Mouse (Mus musculus) heart, adult 2 months (tissue): ENCODE results near the gene Hist1h4m. TPM values are rescaled to one million over a fixed set of nuclear protein-coding genes. Genes with fewer than 3 reads are reported as not detected.
"Not testable (repeated sequence)": the region's sequence is repeated elsewhere in the genome, so short reads cannot be mapped to it uniquely, and the experiment has no call there.

Source experiments
- DNase-seq, 2 experiments: peaks; one replicate each; pipeline ENCODE4 v3.0.0; 2021
- H3K27ac ChIP-seq: fragments of 200-600 bp; 2 replicates; pipeline ENCODE4 v1.8.1; 2022
- H3K27me3 ChIP-seq: fragments of 200-500 bp; 2 replicates; pipeline ENCODE4 v1.6.1; 2012; ENCODE audit warnings: mild to moderate bottlenecking, low read length, inconsistent platforms, mixed read lengths; ENCODE audit not compliant: control insufficient read depth, insufficient read depth
- H3K36me3 ChIP-seq: fragments of 200-500 bp; 2 replicates; pipeline ENCODE4 v1.6.1; 2012; ENCODE audit warnings: low read length, inconsistent platforms; ENCODE audit not compliant: control insufficient read depth, insufficient read depth
- H3K4me1 ChIP-seq: fragments of 200-500 bp; 2 replicates; pipeline ENCODE4 v1.6.1; 2011; ENCODE audit warnings: low read length; ENCODE audit not compliant: control insufficient read depth, insufficient read depth
- H3K4me3 ChIP-seq: fragments of 200-600 bp; 2 replicates; pipeline ENCODE4 v1.8.1; 2022
- H3K79me2 ChIP-seq: fragments of 200-500 bp; replicated peaks from 2 replicates; pipeline ENCODE4 v1.6.1; 2012; ENCODE audit warnings: mild to moderate bottlenecking, inconsistent platforms, low read length, moderate library complexity, mixed read lengths; ENCODE audit not compliant: control insufficient read depth, insufficient read depth
- H3K9ac ChIP-seq: fragments of 200-500 bp; 2 replicates; pipeline ENCODE4 v1.6.1; 2012; ENCODE audit warnings: low read depth, mild to moderate bottlenecking, control low read depth, inconsistent platforms, low read length, mixed read lengths
- CTCF ChIP-seq: fragments of 200-600 bp; IDR thresholded peaks from 2 replicates; pipeline ENCODE4 v1.8.1; 2022; ENCODE audit warnings: antibody characterized with exemption, mild to moderate bottlenecking, moderate library complexity
- EP300 ChIP-seq: fragments of 200-500 bp; IDR thresholded peaks from 2 replicates; pipeline ENCODE4 v1.6.1; 2011; ENCODE audit warnings: low read depth, low read length, control low read depth; ENCODE audit not compliant: insufficient read depth
- POLR2A ChIP-seq: fragments of 200-500 bp; IDR thresholded peaks from 2 replicates; pipeline ENCODE4 v1.6.1; 2011; ENCODE audit warnings: mild to moderate bottlenecking, low read depth, low read length, control low read depth; ENCODE audit not compliant: insufficient read depth
- WGBS: fragments of 180-500 bp; shearing (Covaris S2); methylation state at CpG from one replicate; pipeline ENCODE4 v1.1.7; 2018; 5-methylcytosine and 5-hydroxymethylcytosine counted together
- intact Hi-C: fragments of 180-260 bp; cut with DNase I; formaldehyde crosslinking; loops from one replicate; pipeline ENCODE4 v1.15.1; 2025
- polyA plus RNA-seq: library from polyadenylated mRNA; depleted of rRNA; stranded (reverse); fragments of >200 nt; gene quantifications from 2 replicates; pipeline ENCODE4 v1.2.3, GENCODE M21; 2012
- total RNA-seq, 2 experiments: library from RNA; stranded (reverse); gene quantifications; 2 replicates each; pipeline ENCODE4 v1.2.3; 2021

The Hist1h4m gene
- total and polyA plus RNA-seq, 3 experiments = 42.6 to 56.8 TPM; not detected in 1

DNA sequence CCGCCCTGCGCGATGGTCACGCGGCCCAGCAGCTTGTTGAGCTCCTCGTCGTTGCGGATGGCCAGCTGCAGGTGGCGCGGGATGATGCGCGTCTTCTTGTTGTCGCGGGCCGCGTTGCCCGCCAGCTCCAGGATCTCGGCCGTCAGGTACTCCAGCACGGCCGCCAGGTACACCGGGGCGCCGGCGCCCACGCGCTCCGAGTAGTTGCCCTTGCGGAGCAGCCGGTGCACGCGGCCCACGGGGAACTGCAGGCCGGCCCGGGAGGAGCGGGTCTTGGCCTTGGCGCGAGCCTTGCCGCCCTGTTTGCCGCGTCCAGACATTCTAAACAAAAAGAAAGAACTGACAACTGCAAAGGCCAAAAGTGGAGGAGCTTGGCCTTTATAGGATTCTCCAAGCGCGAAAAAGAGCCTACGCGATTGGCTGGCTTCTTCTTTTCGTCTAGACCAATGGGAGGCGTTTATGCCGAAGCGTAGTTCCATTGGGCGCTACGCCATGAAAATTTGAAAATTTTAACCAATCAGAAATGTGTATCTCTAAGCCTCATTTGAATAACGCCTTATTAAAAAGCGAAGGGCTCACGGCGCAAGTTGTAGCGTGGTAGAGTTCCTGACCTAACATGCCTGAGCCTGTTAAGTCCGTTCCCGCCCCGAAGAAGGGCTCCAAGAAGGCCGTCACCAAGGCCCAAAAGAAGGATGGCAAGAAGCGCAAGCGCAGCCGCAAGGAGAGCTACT is 24.5 kb upstream of the Hist1h4m start, which contains the start of the genes Hist1h2an and Hist1h2bp:
Gene Hist1h2an (minus strand): TSS at position 320 of the 731 bp plus-strand sequence.
Gene Hist1h2bp (plus strand): TSS at position 563 of the 731 bp plus-strand sequence.
- not testable (repeated sequence) for H3K4me1 ChIP-seq, H3K79me2 ChIP-seq, H3K27ac ChIP-seq, H3K36me3 ChIP-seq, H3K27me3 ChIP-seq
- under 1% methylated on average over 42 of the region's 63 CpGs for WGBS
- TF ChIP-seq CTCF (peak; percentile 13; the same call in 1 of the 2 replicates), POLR2A (peak; percentile 75; the same call in 1 of the 2 replicates)
- DNase-seq = peak; percentile 81 to 90
- peak within 1 kb of the TSS; percentile 61; the same call in 1 of the 2 replicates for H3K9ac ChIP-seq
- intact Hi-C loops = loop anchor here (2.0 to 10.0 kb wide), 2 partner anchors 34 to 1798 kb away; partner anchors contain the start of genes Hist1h2ak and Hist1h4d
- peak within 1 kb of the TSS; percentile 29 for H3K4me3 ChIP-seq

DNA sequence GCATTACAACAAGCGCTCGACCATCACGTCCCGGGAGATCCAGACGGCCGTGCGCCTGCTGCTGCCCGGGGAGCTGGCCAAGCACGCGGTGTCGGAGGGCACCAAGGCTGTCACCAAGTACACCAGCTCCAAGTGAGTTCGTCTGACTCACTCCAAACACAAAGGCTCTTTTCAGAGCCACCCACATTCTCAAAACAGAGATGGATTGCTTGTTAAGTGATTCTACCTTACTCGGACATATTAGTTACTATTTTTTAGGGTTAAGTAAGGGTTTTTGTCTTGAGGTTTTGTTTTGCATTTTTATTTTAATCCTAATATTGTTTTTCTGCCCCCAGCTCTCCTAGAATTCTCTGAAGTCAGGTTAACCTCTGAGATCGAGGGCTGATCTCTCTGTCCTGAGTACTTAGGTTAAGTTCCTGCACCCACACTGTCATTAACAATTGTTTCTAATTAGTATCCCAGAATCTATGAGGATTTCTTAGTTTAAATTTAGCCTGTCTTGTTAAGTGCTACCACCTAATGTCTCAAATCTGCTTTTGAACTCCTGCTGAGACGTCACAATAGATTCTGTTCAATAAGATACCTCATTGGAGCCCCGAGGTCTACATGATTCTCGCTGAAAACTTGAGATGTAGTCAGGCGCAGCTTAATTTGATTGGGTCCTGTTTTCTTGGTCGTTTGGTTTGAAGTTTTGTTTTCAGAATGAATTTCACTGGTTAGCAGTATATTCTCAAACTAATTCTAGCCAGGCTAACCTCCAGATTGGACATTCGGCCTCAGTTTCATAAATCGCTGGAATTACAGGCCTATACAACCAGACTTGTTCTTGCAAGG is 23.6 kb upstream of the Hist1h4m start:
- Histone ChIP-seq H3K4me3 (no peak overlapping the region), H3K4me1 (no peaks in the 10 kb centered on the region; the same call in 1 of the 2 replicates), H3K27ac (no peak overlapping the region), H3K79me2 (no peaks in the 10 kb centered on the region), H3K36me3 (no peaks in the 10 kb centered on the region), H3K27me3 (no peaks in the 10 kb centered on the region), H3K9ac (no peak overlapping the region)
- intact Hi-C loops = loop anchor here (2.0 to 10.0 kb wide), 2 partner anchors 35 to 1797 kb away; partner anchors contain the start of genes Hist1h2ak and Hist1h4d
- TF ChIP-seq CTCF = no peak
- TF ChIP-seq EP300 = no peak
- no peak for TF ChIP-seq POLR2A
- WGBS = 42% methylated on average over 17 of the region's 21 CpGs
- DNase-seq = no peak

DNA sequence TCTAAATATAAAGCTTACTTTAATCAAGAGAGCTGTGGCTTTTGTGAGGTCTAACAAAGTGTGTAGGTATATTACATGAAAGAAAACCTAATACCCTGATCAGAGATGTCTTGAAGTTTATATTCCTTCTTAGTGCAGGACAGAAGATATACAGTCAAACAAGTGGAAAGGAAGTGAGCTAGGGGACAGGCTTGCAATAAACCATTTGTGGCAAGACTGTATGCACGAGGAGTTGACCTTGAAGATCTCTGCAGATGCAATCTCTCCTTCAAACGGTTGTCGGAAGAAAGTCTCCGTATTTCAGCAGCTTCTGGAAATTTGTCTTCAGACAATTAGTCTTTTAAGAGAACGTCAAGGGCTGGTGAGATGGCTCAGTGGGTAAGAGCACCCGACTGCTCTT is 21.6 kb upstream of the Hist1h4m start:
- DNase-seq = no peak
- WGBS = 65% methylated on average over 6 of the region's 6 CpGs
- Histone ChIP-seq H3K27ac (no peak overlapping the region), H3K27me3 (no peaks in the 10 kb centered on the region), H3K79me2 (no peaks in the 10 kb centered on the region), H3K9ac (no peak overlapping the region), H3K4me3 (no peak overlapping the region), H3K36me3 (no peaks in the 10 kb centered on the region), H3K4me1 (no peaks in the 10 kb centered on the region; the same call in 1 of the 2 replicates)
- intact Hi-C loops = loop anchor here (10.0 kb wide), 1 partner anchor 1795 kb away; the partner anchor contains the start of gene Hist1h4d
- no peak for TF ChIP-seq CTCF
- TF ChIP-seq POLR2A = no peak
- no peak for TF ChIP-seq EP300

DNA sequence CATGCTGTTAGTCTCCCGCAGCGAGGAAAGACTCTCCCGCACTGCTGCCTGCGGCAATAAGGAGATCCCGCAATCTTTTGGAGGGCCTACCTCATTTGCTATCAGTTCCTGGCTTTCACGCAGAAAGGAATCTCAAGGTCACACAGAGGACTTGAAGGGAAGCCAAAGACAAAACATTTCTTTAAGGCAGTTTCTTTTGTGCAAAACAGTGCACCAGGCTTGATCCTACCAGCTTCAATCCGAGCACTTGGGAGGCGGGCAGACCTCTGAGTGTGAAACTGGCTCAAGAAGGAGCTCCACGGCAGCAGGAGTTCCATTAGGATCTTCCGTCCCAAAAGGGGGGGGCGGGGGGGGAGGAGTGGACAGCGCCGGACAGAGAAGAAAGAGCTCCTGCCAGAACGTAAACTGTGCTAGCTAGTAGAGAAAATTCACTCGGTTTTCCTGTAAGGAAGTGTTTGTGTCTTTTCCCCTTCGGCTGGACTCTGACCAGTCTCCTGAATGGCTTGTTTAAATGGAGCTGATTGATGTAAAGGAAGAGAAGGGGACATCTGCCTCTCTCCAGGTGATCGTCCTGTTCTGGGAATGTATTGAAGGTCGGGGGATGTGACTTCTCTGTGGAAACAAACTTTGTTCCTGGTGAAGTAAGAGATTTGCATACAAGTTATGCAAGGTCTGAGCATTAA is 20.8 kb upstream of the Hist1h4m start:
- DNase-seq = no peak
- WGBS = 10% methylated on average over 18 of the region's 18 CpGs
- intact Hi-C loops = no loop called here
- Histone ChIP-seq H3K27me3 (no peaks in the 10 kb centered on the region), H3K9ac (no peak overlapping the region; the same call in none of the 2 replicates), H3K4me3 (no peak overlapping the region), H3K4me1 (no peaks in the 10 kb centered on the region; the same call in 1 of the 2 replicates), H3K27ac (no peak overlapping the region), H3K79me2 (no peaks in the 10 kb centered on the region), H3K36me3 (no peaks in the 10 kb centered on the region)
- TF ChIP-seq CTCF (no peak), EP300 (no peak), POLR2A (no peak)

DNA sequence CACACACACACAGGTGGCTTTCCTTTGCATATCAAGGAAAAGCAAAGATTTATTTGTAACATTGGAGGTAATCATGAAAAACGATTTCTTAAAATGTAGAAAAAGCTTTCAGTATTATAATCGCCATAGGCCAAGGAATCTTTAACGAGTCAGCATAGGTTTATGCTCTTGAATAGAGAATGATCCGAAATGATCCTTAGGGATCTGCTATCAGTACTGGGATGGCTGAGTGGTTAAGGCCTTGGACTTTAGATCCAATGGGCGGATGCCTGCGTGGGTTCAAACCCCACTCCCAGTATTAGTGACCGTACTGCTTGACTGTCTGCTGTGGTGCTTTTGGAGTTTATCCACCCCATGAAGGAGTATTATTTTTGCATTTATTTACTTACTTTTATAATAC is 16.0 kb upstream of the Hist1h4m start:
- WGBS = 89% methylated on average over 7 of the region's 7 CpGs
- Histone ChIP-seq H3K36me3 (no peaks in the 10 kb centered on the region), H3K27me3 (no peaks in the 10 kb centered on the region), H3K9ac (no peak overlapping the region), H3K4me3 (no peak overlapping the region), H3K4me1 (no peaks in the 10 kb centered on the region; the same call in 1 of the 2 replicates), H3K27ac (no peak overlapping the region), H3K79me2 (no peaks in the 10 kb centered on the region)
- DNase-seq = no peak
- TF ChIP-seq POLR2A (no peak), CTCF (no peak), EP300 (no peak)
- intact Hi-C loops = no loop called here

DNA sequence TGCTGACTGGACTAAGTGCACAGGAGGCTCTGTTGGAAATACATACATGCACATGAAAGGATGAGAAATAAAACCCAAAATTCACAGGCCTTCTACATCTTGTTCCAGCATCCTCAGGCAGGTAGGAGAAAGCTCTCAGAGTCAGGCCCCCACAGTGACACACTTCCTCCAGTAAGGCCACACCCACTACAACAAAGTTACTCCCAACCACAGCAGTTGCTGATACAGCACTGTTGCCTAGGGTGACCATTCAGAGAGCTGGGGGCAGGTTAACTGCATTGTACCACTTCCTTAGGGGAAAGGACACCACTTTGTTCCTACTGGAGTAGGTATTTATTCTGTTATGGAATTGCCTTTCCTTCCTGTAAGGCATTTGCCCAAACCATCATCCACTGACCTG is 14.4 kb upstream of the Hist1h4m start:
- H3K4me3 ChIP-seq, H3K27me3 ChIP-seq, DNase-seq, H3K4me1 ChIP-seq, H3K79me2 ChIP-seq, H3K36me3 ChIP-seq, intact Hi-C loops, H3K27ac ChIP-seq, H3K9ac ChIP-seq: not testable (repeated sequence)

DNA sequence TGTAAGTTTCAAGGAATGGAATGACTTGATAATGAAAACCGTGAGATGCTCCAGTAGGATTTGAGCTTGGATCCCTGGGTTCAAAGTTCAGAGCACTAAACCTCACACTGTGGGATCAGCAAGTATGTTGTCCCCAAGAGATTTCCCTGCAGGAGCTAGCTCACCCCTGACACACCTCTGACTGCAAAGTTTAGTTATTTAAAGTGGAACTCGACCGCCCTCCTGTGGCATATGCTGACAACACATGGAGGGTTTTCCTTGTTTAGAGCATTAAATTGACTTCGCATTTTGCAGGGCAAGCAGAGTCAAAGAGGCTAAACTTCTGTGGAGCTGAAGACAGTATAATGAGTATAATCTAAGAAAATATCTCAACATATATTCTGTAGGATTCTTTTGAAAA is 8.5 kb upstream of the Hist1h4m start:
- H3K36me3 ChIP-seq, DNase-seq, H3K4me3 ChIP-seq, intact Hi-C loops, H3K27ac ChIP-seq, H3K27me3 ChIP-seq, H3K9ac ChIP-seq, H3K79me2 ChIP-seq, H3K4me1 ChIP-seq: not testable (repeated sequence)
- WGBS = no CpG with 5 or more reads among the region's 4 CpGs

DNA sequence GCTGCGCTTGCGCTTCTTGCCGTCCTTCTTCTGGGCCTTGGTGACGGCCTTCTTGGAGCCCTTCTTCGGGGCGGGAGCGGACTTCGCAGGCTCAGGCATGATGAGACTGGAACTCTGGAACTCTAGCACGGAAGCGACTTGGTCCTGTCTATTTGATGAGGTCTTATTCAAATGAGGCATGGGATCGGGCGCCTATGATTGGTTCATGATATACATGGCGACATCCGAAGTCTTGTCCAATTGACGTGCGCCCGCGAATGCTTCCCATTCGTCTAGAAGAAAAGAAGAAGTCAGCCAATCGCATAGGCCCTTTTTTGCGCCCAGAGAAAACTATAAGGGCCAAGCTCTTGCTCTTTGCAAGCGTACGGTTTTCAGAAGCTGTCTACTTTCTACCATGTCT is 1.5 kb upstream of the Hist1h4m start, which contains the start of the genes Hist1h2bq and Hist1h2ao:
Gene Hist1h2bq (minus strand): TSS at position 125 of the 400 bp plus-strand sequence.
Gene Hist1h2ao (plus strand): TSS at position 393 of the 400 bp plus-strand sequence.
- H3K36me3 ChIP-seq, DNase-seq, H3K27ac ChIP-seq, H3K9ac ChIP-seq, H3K79me2 ChIP-seq, H3K4me1 ChIP-seq, H3K27me3 ChIP-seq, intact Hi-C loops, H3K4me3 ChIP-seq: not testable (repeated sequence)
- WGBS = no CpG with 5 or more reads among the region's 23 CpGs
